Mouse (Mus musculus) layer of hippocampus, postnatal 36 days (tissue): ENCODE data around the gene Dab2. TPM values are rescaled to one million over a fixed set of nuclear protein-coding genes. Genes with fewer than 3 reads are reported as not detected.

Experiments used
- DNase-seq, 2 experiments: peaks; one replicate each; pipeline ENCODE4 v3.0.0; 2022
- total RNA-seq, 2 experiments: library from RNA; stranded (reverse); gene quantifications; 2 replicates each; pipeline ENCODE4 v1.2.3; 2021

Dab2 gene
- total RNA-seq, 2 experiments from 2014 or later, result 10.8 to 12.4 TPM

DNA sequence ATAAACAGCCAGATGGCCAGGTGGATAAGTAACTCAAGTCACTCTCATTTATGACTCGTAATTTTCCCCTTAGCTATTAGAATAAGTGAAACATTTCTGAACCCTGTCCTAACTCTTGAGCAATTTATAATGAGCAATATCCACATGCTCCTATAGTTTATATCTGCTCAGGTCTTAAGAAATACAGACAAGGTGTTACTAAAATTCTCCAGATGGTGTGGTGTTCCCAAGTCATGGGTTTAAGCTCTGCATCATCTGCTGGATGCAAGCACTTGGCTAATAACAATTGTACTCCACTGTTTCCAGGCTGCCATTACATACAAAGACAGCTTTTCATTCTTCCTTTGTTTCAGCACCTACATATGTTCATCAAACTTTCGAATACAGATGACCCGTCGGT, 98.6 kb downstream of the Dab2 start:
- no peak for DNase-seq

DNA sequence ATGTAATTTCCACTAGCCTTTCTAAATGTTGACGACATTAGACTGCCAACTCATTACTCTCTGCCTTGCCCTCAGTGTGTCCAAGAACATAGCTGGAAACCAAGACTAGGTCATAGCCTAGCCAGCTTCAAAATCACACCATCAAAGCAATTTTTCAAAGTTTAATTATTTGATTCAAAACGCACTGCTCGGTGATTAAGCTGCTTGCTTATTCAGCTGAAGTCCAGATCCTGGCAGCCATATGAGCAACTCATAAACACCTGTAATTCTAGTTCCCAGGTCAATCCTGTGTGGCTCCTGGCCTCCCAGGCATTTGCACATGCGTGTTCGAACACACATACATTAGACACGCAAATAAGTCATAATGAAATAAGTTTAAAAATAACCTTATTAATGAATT, 99.3 kb downstream of the Dab2 start:
- no peak for DNase-seq

DNA sequence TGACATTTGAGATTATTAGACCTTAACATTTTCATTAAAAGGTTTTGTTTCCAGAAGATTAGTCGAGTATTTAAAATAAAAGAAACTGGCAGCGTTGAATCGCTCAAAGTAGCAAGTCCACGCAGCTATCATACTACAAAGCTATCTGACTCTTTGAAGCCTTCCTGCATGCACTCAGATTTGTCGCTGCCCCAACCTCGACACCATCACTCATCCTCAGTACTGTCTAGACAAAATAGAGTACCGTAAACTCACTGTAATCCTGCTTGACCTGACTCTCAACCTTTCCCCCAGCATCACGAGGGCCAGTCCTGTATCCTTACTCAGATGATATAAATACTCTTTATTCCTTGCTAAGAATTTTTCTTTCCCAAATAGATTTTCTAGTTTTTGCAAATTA, 100.5 kb downstream of the Dab2 start:
- no peak for DNase-seq

DNA sequence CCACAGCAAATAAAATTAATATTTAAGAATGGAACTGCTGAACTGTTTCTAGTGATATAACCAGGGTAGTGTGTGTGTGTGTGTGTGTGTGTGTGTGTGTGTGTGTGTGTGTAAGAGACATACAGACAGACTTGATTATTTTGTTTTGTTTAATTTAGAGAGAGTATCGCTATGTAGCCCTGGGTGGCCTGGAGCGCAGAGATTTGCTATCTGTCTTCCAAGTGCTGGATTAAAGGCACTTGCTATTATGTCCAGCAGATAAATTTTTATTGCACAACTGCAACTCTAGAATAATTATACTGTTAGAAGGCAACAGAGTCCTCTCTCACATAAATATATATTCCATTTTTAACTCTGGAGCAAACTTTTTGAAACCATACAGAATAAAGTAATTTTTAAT, 102.8 kb downstream of the Dab2 start:
- no peak for DNase-seq

DNA sequence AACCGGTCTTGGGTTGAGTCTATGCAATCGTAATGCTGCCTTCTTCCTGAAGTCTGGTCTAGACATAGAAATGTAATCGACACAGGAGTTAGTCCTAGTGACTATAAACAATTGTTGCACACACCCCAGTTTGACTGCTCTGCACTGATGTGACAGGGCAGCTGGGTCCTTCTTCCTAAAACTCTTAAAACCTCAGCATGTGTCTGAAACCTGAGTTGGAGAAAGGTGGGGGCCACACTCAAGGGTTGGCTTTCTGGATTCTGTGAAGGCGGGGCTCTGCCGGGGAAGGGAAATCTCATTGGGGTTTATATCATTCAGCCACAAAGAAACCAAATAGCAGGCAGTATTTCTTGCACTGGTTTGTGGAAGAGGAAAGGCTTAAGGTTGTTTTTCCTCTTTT, 104.6 kb downstream of the Dab2 start:
- DNase-seq, result no peak

DNA sequence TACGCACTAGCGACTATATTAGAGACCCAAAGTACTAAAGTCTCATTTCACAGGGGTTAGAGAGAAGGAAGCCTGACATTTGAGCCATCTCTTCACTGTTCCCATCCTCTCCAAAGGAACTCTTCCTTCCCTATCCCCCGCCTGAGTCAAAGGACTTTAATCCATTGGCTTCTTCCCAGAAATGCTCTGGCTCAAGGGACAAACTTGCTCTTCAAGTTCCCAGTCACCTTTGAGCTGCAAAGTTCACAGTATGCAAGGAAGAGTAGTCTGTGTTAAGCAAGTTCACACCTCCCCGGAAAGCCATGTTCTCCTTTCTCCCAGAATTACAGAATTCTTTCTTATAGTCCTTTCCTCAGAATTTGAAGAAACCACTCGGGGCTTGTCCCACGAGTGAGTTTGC, 107.2 kb downstream of the Dab2 start:
- no peak for DNase-seq

DNA sequence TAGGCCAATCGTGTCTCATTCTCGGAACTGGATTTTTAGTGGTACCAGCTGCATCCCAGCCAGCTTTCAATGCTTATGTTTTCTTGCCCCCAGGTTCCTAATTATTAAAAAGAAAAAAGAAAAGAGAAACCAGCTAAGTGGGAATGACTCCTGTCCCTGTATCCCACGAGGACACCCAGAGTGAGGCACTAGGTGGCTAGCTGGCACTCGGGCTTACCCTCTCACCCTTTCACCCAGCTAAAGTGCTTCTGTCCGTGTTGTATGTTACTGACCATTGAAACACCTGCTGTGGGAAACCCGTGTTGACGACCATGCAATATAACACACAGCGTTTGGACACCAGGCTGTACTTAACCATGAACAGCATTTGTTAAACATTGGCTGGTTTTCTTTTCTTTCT, 109.4 kb downstream of the Dab2 start:
- DNase-seq, result no peak

DNA sequence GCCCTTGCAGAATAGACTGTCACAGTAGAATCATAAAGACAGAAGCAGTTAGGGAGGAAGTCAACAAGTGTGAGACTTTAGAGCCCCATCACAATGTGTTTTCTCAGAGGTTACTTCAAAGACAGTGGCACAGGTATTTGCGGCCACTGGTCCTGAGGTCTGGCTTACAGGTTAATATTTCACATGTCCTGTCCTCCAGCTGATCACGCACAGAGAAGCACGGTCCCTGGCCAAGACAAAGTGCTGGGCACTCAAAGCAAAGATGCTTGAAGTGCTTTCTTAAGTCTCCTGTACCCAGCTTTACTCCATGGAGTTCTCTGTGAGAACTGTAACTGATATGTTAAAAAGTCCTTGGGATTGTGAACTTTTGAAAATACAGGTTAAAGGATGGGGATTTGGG, 110.6 kb downstream of the Dab2 start:
- DNase-seq, result no peak

DNA sequence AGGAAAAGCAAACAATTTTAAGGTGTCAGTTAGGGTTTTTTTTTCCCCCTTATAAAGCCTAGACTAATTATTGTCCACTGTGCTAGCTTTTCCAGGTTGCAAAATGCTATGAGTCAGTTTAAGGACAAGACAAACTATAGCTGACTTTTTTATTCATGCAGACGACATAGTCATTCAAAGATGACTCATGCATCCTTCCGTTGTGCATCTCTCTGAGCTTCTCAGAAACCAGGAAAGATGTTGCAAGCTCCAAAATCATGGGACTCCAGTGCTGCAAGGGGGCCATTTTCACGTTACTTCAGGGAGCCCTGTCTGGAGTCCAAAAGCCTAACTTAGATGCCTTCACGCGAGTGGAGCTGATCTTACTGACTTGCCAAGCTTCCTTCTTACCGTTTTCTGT, 111.7 kb downstream of the Dab2 start:
- no peak for DNase-seq

DNA sequence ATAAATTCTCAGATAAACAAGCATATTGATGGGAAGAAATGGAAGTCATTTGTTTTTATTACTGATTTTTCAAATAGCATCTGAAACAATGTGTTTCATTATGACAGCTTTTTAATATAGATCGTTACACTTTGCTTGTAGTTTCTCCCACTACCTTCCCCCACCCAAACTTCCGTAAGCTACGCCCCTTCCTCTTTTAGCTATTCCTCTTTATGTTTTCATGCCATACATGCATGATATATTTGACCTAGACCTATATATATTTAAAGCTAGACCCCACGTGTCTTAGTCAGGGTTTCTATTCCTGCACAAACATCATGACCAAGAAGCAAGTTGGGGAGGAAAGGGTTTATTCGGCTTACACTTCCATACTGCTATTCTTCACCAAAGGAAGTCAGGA, 115.7 kb downstream of the Dab2 start:
- no peak for DNase-seq

DNA sequence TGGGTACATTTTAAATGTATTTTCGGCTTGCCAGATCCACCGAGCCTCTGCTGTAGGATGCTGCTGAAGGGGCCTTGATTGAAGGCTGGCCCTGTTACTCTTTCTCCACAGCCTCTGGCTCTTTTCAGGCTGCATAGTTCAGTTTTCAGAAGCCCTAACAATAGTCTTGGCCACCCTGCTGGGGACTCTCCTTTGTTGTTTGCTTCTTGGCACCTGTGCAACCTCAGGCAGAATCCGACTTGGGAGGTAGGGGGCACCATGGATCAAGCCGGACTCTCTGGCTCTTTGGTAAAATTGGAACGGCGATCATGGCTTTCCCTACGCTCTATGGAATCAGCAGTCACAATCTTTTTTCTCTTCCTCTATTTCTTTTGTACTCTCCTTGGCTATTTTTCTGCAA, 132.2 kb downstream of the Dab2 start:
- no peak for DNase-seq

DNA sequence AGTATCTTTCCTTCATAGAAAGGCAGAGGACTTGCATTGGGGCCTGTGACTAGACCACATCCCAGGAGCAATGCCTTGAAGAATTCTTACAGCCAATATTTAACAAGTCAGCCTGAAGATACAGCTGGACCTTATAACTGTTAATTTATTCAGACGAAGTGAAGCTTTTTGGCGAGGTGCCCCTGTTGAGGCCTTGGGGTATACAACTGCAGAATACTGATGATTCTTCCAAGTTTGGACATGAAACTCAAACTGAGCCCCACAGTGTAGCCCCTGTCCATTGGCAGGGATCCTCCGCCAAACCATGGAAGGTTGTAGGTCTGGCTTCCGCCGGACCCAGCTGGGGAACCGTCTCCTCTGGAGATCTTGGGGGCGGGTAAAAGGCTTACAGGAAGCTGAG, 132.8 kb downstream of the Dab2 start:
- DNase-seq, result no peak

DNA sequence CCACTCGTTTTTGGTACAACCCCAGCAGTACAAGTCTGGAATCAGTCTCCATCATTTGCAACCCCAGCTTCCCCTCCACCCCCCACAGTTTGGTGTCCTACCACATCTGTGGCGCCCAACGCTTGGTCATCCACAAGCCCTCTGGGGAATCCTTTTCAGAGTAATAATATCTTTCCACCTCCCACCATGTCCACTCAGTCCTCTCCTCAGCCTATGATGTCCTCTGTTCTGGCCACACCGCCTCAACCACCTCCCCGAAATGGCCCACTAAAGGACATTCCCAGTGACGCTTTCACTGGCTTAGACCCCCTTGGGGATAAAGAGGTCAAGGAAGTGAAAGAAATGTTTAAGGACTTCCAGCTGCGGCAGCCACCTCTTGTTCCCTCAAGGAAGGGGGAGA, 135.7 kb downstream of the Dab2 start:
- DNase-seq, result no peak

DNA sequence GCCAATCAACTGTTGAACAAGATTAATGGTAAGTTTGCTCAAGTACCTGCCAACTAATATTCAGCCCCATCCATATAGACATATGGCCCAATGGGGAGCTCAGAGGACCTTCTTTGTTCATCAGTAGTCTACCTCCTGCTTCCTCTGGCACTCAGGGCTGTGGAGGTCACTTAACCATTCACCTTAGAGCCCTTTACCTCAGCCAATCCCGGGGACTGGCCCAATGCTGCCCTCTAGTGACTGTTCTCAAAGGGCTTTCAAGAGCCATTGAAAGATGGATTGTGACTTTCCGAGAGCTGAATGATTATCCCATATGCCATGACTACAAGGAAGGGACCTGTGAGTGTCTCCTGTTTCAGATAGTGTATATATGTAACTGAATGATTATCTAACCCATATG, 136.2 kb downstream of the Dab2 start:
- peak; percentile 6 to 22 for DNase-seq

DNA sequence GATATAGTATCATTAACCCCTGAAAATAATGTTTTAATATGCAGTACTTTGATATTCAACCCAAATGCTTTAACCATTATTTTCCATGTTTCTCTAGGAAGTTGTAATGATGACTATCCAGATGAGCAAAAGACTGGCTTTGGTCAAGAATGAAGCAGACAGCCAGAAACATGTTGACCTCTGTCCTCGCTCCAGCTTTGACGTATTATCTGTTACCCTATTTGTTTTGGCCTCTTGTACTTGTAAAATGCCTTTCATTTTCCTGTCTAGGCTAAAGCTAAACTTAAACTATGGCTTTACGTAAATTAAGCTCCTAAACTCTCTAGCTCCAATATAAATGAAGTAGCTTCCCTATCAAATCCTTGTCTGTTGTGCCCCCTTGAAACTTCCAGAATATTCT, 139.1 kb downstream of the Dab2 start:
- DNase-seq, result no peak

DNA sequence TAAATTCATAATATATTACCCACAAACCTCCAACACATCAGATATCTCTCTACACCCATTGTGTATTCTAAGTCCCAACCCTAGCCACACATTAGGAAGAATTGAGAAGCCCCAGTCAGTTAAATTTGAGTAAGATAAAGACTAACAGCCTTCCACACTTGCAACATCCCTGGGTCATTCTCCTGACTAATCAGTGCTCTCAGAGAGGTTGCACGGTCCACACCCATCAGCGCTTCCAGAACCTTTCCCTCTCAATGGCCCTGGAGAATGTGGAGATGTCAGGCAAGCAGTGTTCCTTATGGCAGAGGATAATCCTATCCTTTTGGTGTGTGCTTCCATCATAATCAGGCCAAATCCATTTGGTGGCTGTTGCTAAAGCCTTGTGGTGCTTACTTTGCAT, 144.9 kb downstream of the Dab2 start:
- no peak for DNase-seq

DNA sequence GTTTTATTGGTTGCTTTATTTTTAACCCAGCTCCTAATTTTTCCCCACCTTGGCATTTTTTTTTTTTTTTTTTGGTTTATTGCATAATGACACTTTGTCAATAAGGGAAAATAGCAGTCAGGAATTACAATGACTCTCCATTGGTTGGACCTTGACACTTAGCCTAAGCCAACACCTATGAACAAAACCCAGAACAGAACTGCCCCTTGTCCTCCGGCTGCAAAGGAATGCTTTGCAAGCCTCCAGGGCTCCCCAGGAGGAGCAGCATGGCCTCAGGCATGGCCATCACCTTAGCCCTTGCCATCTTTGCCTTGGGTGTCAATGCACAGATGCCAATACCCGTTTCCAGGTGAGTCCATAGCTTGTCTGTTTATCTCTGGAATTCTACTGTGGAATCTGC, 145.5 kb downstream of the Dab2 start, which contains the start of gene C9:
C9 (plus strand) TSS at position 193 of the 400 bp plus-strand sequence.
- no peak for DNase-seq

DNA sequence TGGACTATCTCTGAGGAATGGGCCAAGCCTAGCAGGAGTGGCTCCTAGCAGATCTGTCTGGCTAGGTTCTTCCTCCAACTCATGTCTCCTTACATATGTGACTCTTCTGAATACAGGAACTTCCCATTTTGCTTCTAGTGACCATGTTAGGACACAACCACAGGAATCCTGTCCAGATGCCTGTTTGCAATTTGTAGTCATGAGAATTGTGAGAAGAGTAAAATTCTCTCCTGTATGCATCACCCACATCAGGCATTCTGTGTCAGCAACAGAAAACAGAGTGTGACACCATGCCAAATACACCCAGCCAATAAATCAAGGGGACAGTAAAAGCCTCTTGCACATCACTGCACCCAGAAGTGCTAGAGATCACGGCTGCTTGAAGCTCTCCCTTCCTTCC, 146.6 kb downstream of the Dab2 start:
- DNase-seq, result no peak

DNA sequence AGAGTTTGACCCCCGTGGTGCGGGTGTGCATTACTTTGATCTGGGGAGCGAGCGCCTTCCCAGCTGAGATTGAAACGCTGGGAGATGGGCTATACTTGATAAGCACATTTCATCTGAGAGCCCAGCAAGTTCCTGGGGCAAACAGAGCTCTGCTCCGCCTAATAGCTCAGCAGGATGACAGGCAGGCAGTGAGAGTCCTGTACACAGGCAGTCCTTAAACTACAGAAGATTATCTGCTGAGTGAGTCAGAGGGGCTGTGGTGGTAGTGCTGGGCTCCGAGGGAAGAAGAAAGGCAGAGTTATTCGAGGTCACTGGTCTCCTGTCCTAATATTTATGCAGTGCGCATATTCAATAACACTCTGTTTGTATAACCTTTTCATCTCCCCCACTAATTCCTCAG, 149.3 kb downstream of the Dab2 start:
- DNase-seq, result no peak

DNA sequence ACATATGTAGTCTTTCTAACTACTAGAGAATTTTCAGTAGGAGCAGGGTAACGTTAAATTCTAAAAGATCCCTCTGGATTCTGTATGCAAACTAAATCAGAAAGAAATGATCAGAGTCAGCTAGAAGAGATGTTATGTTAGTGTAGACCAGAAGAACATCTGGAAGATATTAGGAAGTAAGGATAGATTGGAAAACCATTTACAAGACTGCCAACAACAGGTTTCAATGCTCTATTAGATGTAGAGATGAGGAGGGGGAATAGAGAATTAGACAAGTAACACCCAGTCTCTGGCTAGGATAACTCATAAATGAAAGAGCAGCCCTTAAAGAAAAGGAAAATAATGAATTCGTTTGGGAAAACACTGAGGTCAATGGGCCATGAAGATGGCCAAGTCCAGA, 154.9 kb downstream of the Dab2 start:
- no peak for DNase-seq

DNA sequence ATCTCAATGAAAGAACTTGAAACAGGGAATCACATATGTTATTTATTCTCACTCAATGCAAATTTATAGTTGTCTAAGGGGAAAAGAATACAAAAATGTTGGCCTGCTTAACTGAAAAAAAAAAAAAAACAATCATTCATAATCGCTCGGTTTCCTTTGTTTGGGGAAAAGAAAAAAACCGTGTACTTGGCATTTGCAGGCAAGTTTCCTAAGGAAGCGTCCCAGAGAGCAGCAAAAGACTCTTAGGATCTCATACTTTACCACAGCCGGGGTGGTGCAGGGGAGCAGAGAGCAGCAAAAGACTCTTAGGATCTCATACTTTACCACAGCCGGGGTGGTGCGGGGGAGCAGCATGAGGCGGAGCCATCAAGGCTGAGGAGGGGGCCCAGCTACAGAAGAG, 161.8 kb downstream of the Dab2 start:
- no peak for DNase-seq

DNA sequence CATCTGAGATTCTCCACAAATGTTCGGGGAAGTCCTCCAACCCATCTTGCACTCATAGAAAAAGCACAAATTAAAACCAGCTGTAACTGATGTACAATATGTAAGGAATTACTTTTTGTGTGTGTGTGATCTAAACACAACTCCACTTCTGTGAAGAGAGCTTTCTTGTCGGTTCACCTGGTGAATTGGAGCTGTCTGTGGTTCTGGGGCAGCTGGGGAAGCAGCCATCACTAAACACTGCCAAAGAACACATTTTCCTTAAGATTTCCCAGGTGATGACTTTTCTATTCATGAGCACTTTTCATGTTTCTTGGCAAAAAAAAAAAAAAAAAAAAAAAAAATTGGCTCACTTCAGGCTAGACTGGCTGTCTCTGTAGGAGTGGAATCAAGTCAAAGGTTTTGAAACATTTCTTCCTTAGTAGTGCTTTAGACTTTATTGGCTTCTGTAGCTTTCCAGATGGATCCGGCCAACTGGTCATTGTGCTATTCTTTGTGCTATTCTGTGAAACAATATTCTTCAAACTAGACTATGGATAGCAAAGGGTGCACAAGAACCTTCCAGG, 163.9 kb downstream of the Dab2 start:
- no peak for DNase-seq

DNA sequence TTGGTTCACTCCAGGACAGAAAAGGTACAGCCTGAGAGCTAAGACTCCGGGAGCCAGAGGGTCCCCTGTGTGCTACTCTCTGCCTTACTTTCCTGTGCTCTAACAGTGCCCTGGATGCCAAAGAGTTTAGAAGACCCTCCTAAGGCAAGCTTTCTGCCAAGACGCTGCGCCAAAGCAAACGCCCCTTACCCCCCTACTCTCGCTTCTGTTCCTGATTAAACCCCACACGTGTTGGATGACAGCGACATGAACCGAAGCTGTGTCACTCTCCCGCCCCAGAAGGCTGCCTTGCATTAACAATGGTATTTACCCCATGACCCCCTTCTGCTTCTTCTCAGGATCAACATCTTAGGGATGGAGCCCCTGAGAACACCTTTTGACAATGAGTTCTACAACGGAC, 167.4 kb downstream of the Dab2 start:
- DNase-seq, result no peak

DNA sequence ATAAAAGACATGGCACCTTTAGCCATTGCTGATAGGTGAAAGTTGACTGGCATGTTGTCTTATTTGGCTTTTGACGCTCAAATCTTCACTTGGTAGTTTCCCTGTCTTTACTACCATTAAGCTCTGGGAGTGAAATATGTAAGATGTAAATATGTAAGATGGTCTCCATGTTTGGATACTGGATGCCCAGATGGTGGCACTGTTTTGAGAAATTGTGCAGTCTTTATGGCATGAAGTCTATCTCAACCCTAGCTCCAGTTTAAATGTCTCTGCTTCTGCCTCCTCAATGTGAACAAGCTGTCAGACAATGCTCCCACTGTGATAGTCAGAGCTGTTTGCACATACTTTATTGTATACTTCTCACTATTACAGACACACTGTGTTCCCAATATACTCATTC, 169.3 kb downstream of the Dab2 start:
- DNase-seq, result no peak

DNA sequence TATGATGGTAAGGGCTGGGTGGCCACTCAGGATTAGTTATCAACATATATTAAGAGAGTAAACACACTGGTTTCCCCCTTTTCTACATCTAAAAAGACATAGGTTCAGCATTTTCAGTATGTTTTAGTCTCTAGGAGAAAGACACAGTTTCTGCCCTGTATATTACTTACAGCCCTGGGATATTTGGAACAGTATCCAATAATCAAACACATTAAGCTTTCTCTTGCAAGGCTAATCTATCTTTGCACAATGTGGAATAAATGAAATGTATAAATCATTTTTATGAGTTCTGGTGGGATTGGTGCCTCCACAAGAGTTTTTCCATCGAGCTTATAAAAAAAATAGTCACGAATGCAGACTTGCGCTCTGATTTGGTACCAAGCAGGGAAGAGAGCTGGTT, 169.8 kb downstream of the Dab2 start:
- no peak for DNase-seq

DNA sequence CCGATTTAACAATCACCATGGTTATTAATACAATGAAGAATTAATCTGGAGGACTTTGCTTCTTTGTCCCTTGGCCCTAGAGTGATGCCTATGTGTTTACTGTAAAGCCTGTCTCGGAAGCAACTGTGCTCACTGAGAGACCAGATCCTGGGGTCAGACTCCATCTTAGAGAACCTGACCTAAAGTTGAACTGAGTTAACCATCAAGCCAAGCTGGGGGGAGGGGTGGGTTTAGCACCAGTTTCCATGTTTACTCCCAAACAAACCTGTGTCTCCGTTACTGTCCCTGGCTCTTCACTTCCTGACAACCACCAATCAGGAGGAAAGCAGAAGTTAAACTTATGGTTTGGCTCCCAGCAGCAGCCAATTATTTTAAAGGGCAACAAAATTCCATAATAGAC, 184.0 kb downstream of the Dab2 start:
- no peak for DNase-seq
